Mouse (Mus musculus): Measurements from ENCODE around the gene Kif3a.
"Not testable (repeated sequence)": the region's sequence is repeated elsewhere in the genome, so short reads cannot be mapped to it uniquely, and the experiment has no call there.

Kif3a gene

GRCm38 (mm10) chr11:53543021-53543420, 24.2 kb upstream of the Kif3a start:
- DNase-seq (ENCODE audit: low read depth, low spot score): no peak

- DNase-seq (ENCODE audit: low read depth, low spot score): no peak
Observed at GRCm38 (mm10) chr11:53546271-53546670, 20.9 kb upstream of the Kif3a start.

GRCm38 (mm10) chr11:53547566-53547965, 19.6 kb upstream of the Kif3a start:
- no peak for DNase-seq (ENCODE audit: low read depth, low spot score)

GRCm38 (mm10) chr11:53548036-53548605, 19.1 kb upstream of the Kif3a start:
- DNase-seq (ENCODE audit: low read depth, low spot score): no peak

GRCm38 (mm10) chr11:53550714-53551113, 16.5 kb upstream of the Kif3a start:
- DNase-seq (ENCODE audit: low read depth, low spot score): no peak

- peak; percentile 85 for DNase-seq (ENCODE audit: low read depth, low spot score)
Observed at GRCm38 (mm10) chr11:53551754-53552153, 15.4 kb upstream of the Kif3a start.

GRCm38 (mm10) chr11:53556529-53556928, 10.7 kb upstream of the Kif3a start:
- DNase-seq (ENCODE audit: low read depth, low spot score): peak; percentile 52

- not testable (repeated sequence) for DNase-seq (ENCODE audit: low read depth, low spot score)
Observed at GRCm38 (mm10) chr11:53557992-53558391, 9.2 kb upstream of the Kif3a start.

- DNase-seq (ENCODE audit: low read depth, low spot score): not testable (repeated sequence)
Observed at GRCm38 (mm10) chr11:53559980-53560379, 7.2 kb upstream of the Kif3a start.

- DNase-seq (ENCODE audit: low read depth, low spot score): no peak
Observed at GRCm38 (mm10) chr11:53561986-53562385, 5.2 kb upstream of the Kif3a start.

GRCm38 (mm10) chr11:53566646-53567045, 533 bp upstream of the Kif3a start:
- no peak for DNase-seq (ENCODE audit: low read depth, low spot score)

- no peak for DNase-seq (ENCODE audit: low read depth, low spot score)
Observed at GRCm38 (mm10) chr11:53580562-53580961, 13.4 kb downstream of the Kif3a start.

- DNase-seq (ENCODE audit: low read depth, low spot score): peak; percentile 54
Observed at GRCm38 (mm10) chr11:53583151-53583550, 16.0 kb downstream of the Kif3a start.

GRCm38 (mm10) chr11:53584849-53585248, 17.7 kb downstream of the Kif3a start:
- peak; percentile 71 for DNase-seq (ENCODE audit: low read depth, low spot score)

GRCm38 (mm10) chr11:53585510-53585909, 18.3 kb downstream of the Kif3a start:
- DNase-seq (ENCODE audit: low read depth, low spot score): peak; percentile 13

GRCm38 (mm10) chr11:53588279-53588678, 21.1 kb downstream of the Kif3a start:
- DNase-seq (ENCODE audit: low read depth, low spot score): no peak

- DNase-seq (ENCODE audit: low read depth, low spot score): peak; percentile 52
Observed at GRCm38 (mm10) chr11:53590368-53590768, 23.2 kb downstream of the Kif3a start.

- DNase-seq (ENCODE audit: low read depth, low spot score): no peak
Observed at GRCm38 (mm10) chr11:53591116-53591515, 23.9 kb downstream of the Kif3a start.

GRCm38 (mm10) chr11:53604983-53605382, 37.8 kb downstream of the Kif3a start:
- DNase-seq (ENCODE audit: low read depth, low spot score): no peak

GRCm38 (mm10) chr11:53605609-53606008, 38.4 kb downstream of the Kif3a start:
- DNase-seq (ENCODE audit: low read depth, low spot score): no peak

- DNase-seq (ENCODE audit: low read depth, low spot score): no peak
Observed at GRCm38 (mm10) chr11:53609231-53609630, 42.1 kb downstream of the Kif3a start.

- DNase-seq (ENCODE audit: low read depth, low spot score): no peak
Observed at GRCm38 (mm10) chr11:53609672-53610071, 42.5 kb downstream of the Kif3a start.

- DNase-seq (ENCODE audit: low read depth, low spot score): no peak
Observed at GRCm38 (mm10) chr11:53615172-53615571, 48.0 kb downstream of the Kif3a start.

GRCm38 (mm10) chr11:53615575-53615974, 48.4 kb downstream of the Kif3a start:
- DNase-seq (ENCODE audit: low read depth, low spot score): no peak

Measured in brain, adult 2 months (tissue).